Mouse (Mus musculus): Measurements from ENCODE around the gene Metrn. TPM values are rescaled to one million over a fixed set of nuclear protein-coding genes. Genes with fewer than 3 reads are reported as not detected.
A peak's percentile ranks its signal among the peaks of the same experiment; 100 is the strongest.

Metrn gene
- polyA plus RNA-seq, 1 experiment from 2014 or later, result 38.8 TPM

- DNase-seq (ENCODE audit: low spot score) (peak; percentile 90), ATAC-seq (ENCODE audit: insufficient read depth, low FRiP score, low TSS enrichment) (peak; percentile 89)
- Histone ChIP-seq H3K36me3 (ENCODE audit: control insufficient read depth, insufficient read depth, low read length) (no peaks in the 10 kb centered on the region), H3K4me3 (ENCODE audit: low read depth, low read length) (no peak overlapping the region), H3K27ac (ENCODE audit: low read depth, low read length) (peak overlapping the region; percentile 76), H3K27me3 (ENCODE audit: control insufficient read depth, insufficient read depth, low read length) (no peaks in the 10 kb centered on the region), H3K4me1 (ENCODE audit: control insufficient read depth, insufficient read depth, low read length) (peaks cover 11% of the 10 kb centered on the region), H3K9me3 (ENCODE audit: control insufficient read depth, low read length) (no peaks in the 10 kb centered on the region), H3K9ac (ENCODE audit: low read length) (peak overlapping the region; percentile 3; the same call in 1 of the 2 replicates), H3K4me2 (ENCODE audit: low read depth) (peak overlapping the region; percentile 14)
- WGBS, result 12% methylated on average over 10 of the region's 10 CpGs
Observed at GRCm38 (mm10) chr17:25802825-25803517, 6.0 kb upstream of the Metrn start.

- no peaks in the 10 kb centered on the region for H3K27me3 ChIP-seq (ENCODE audit: control insufficient read depth, insufficient read depth, low read length)
- 8% methylated on average over 6 of the region's 6 CpGs for WGBS
Observed at GRCm38 (mm10) chr17:25801029-25801428, 4.1 kb upstream of the Metrn start.

DNA sequence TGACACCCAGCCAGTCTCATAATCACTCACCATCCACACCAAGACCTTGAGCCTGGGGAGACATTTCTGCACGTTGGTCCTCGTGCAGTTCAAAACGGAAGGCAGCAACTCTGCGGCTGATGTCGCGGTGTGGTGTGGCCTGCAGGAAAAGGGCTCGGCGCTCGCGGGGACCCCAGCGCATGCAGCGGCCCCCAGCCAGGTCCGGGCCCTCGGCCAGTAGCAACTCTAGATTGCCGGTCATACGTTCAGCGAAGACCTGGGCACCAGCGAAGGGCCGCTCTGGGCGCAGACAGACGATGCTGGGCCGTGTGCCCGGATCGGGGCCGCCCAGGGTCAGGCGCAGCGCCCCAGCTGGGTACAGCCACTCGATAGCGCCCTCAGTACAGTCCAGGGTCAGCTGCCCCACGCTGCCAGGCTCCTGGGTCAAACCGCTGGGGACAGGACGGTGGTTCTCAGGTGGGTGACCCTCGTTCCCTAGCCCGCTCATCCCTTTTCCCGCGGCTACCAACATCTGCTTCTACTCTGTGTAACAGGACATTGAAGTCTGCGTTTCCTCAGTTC, 645 bp downstream of the Metrn start:
- peaks cover 43% of the 10 kb centered on the region for H3K4me1 ChIP-seq (ENCODE audit: control insufficient read depth, insufficient read depth, low read length)
- no peak for DNase-seq (ENCODE audit: low spot score)

More at GRCm38 (mm10) chr17:25801029-25801428, 4.1 kb upstream of the Metrn start:
- peaks cover 19% of the 10 kb centered on the region for H3K4me1 ChIP-seq (ENCODE audit: control insufficient read depth, insufficient read depth, low read length)
- no peaks in the 10 kb centered on the region for H3K36me3 ChIP-seq (ENCODE audit: control insufficient read depth, insufficient read depth, low read length)
- ATAC-seq (ENCODE audit: insufficient read depth, low FRiP score, low TSS enrichment), result no peak
- H3K9me3 ChIP-seq (ENCODE audit: control insufficient read depth, low read length), result no peaks in the 10 kb centered on the region
- no peak overlapping the region for H3K27ac ChIP-seq (ENCODE audit: low read depth, low read length)
- peak; percentile 74 for DNase-seq (ENCODE audit: low spot score)
- H3K4me3 ChIP-seq (ENCODE audit: low read depth, low read length), result no peak overlapping the region
- no peak overlapping the region for H3K9ac ChIP-seq (ENCODE audit: low read length)
- no peak overlapping the region for H3K4me2 ChIP-seq (ENCODE audit: low read depth)

DNA sequence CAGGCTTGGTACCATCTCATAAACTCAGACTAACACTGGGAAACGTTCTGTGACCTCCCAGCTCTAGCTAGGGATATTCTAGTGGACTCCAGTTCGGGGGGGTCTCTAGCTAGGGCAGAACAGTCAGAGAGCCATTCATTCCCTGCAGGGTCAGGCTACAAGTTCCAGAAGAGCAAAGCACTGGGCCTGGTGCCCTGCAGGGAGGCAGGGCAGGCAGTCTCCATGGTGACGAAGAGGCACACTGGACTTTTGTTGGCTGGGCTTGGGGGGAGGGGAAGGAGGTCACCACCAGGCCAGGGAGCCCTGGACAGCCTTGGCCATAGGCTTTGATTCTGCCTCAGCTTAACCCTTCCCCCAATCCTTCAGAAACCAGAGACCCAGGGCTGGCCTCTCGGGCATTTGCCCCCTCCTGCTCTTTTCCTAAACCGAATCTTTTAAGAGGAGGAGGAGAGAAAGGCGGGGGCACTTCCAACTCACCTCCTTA, 1.3 kb downstream of the Metrn start, which contains the start of gene AC134908.4:
Gene AC134908.4, minus strand, starts transcription at position 51 of the 484 bp plus-strand sequence.
- peak; percentile 79 for DNase-seq (ENCODE audit: low spot score)
- 0 out of 2 replicates have a peak, but pooled peaks cover 2% of the 10 kb centered on the region for H3K36me3 ChIP-seq (ENCODE audit: control insufficient read depth, insufficient read depth, low read length)
- no peaks in the 10 kb centered on the region for H3K27me3 ChIP-seq (ENCODE audit: control insufficient read depth, insufficient read depth, low read length)
- H3K4me2 ChIP-seq (ENCODE audit: low read depth), result peak within 1 kb of the TSS; percentile 96
- H3K4me1 ChIP-seq (ENCODE audit: control insufficient read depth, insufficient read depth, low read length), result peaks cover 45% of the 10 kb centered on the region
- peak within 1 kb of the TSS; percentile 83 for H3K4me3 ChIP-seq (ENCODE audit: low read depth, low read length)
- 0% methylated on average over 6 of the region's 6 CpGs for WGBS
- H3K9ac ChIP-seq (ENCODE audit: low read length), result peak within 1 kb of the TSS; percentile 84
- peak within 1 kb of the TSS; percentile 88 for H3K27ac ChIP-seq (ENCODE audit: low read depth, low read length)
- no peaks in the 10 kb centered on the region for H3K9me3 ChIP-seq (ENCODE audit: control insufficient read depth, low read length)
- 0 out of 2 replicates have a peak, but pooled peaks have one; percentile 35 for ATAC-seq (ENCODE audit: insufficient read depth, low FRiP score, low TSS enrichment)

More for the DNA sequence above, 645 bp downstream of the Metrn start:
- peak overlapping the region; percentile 88 for H3K27ac ChIP-seq (ENCODE audit: low read depth, low read length)
- H3K4me3 ChIP-seq (ENCODE audit: low read depth, low read length), result peak overlapping the region; percentile 83
- peak overlapping the region; percentile 84 for H3K9ac ChIP-seq (ENCODE audit: low read length)
- no peaks in the 10 kb centered on the region for H3K9me3 ChIP-seq (ENCODE audit: control insufficient read depth, low read length)
- H3K36me3 ChIP-seq (ENCODE audit: control insufficient read depth, insufficient read depth, low read length), result 0 out of 2 replicates have a peak, but pooled peaks cover 2% of the 10 kb centered on the region
- under 1% methylated on average over 37 of the region's 37 CpGs for WGBS
- H3K4me2 ChIP-seq (ENCODE audit: low read depth), result peak overlapping the region; percentile 96
- no peaks in the 10 kb centered on the region for H3K27me3 ChIP-seq (ENCODE audit: control insufficient read depth, insufficient read depth, low read length)
- ATAC-seq (ENCODE audit: insufficient read depth, low FRiP score, low TSS enrichment), result no peak

DNA sequence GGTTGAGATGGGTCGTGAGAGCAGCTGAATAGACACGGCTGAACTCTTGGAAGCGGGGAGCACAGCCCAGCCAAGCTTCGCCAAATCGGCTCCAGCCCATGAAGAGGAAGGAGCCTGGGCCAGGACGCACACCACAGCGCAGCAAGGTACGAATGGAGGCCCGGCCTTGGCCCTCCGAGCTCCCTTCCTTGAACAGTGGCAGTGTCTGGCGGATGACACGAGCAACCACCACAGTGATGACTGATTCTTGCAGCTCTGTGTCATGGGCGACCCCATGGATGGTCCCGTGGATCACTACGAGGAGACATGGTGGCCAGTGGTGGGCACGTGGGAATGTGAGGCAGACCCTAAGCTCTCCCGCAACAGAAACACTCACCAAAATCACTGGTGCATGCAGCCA, 1.9 kb downstream of the Metrn start:
- peak overlapping the region; percentile 83 for H3K4me3 ChIP-seq (ENCODE audit: low read depth, low read length)
- DNase-seq (ENCODE audit: low spot score) (no peak), ATAC-seq (ENCODE audit: insufficient read depth, low FRiP score, low TSS enrichment) (no peak)
- H3K4me1 ChIP-seq (ENCODE audit: control insufficient read depth, insufficient read depth, low read length), result peaks cover 45% of the 10 kb centered on the region
- WGBS, result 61% methylated on average over 17 of the region's 17 CpGs
- H3K9me3 ChIP-seq (ENCODE audit: control insufficient read depth, low read length), result no peaks in the 10 kb centered on the region
- H3K4me2 ChIP-seq (ENCODE audit: low read depth), result peak overlapping the region; percentile 96
- 0 out of 2 replicates have a peak, but pooled peaks cover 2% of the 10 kb centered on the region for H3K36me3 ChIP-seq (ENCODE audit: control insufficient read depth, insufficient read depth, low read length)
- H3K27ac ChIP-seq (ENCODE audit: low read depth, low read length), result peak overlapping the region; percentile 88
- no peaks in the 10 kb centered on the region for H3K27me3 ChIP-seq (ENCODE audit: control insufficient read depth, insufficient read depth, low read length)
- H3K9ac ChIP-seq (ENCODE audit: low read length), result peak overlapping the region; percentile 84

- 0 out of 2 replicates have a peak, but pooled peaks cover 2% of the 10 kb centered on the region for H3K36me3 ChIP-seq (ENCODE audit: control insufficient read depth, insufficient read depth, low read length)
- WGBS, result 46% methylated on average over 13 of the region's 13 CpGs
- peak overlapping the region; percentile 84 for H3K9ac ChIP-seq (ENCODE audit: low read length)
- H3K4me3 ChIP-seq (ENCODE audit: low read depth, low read length), result peak overlapping the region; percentile 83
- peak overlapping the region; percentile 88 for H3K27ac ChIP-seq (ENCODE audit: low read depth, low read length)
- DNase-seq (ENCODE audit: low spot score), result peak; percentile 68
- peak; percentile 60 for ATAC-seq (ENCODE audit: insufficient read depth, low FRiP score, low TSS enrichment)
- H3K4me1 ChIP-seq (ENCODE audit: control insufficient read depth, insufficient read depth, low read length), result peaks cover 45% of the 10 kb centered on the region
- H3K9me3 ChIP-seq (ENCODE audit: control insufficient read depth, low read length), result no peaks in the 10 kb centered on the region
- H3K4me2 ChIP-seq (ENCODE audit: low read depth), result peak overlapping the region; percentile 96
- no peaks in the 10 kb centered on the region for H3K27me3 ChIP-seq (ENCODE audit: control insufficient read depth, insufficient read depth, low read length)
Observed at GRCm38 (mm10) chr17:25794197-25794596, 2.7 kb downstream of the Metrn start.

DNA sequence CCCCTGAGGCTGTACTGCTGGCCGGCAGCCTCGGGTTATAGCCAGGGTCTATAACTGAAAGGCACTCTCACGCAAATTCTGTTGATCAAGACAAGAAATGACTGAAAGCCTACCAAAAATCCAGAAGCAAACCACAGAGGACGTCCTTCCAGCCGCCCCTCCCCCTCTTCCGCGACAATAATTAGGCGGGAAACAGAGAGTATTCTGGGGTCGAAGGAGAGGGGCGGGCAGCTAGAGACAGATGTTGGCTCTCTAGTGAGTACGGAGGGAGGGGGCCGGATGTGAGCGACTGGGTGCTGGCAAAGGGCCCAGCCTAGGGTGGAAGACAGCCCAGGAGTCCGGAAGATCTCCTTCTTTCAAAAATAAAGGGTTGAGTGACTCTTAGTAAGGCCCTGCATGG, 4.3 kb downstream of the Metrn start, which contains the start of gene Fam173a:
Gene Fam173a, minus strand, starts transcription at position 287 of the 400 bp plus-strand sequence.
- Histone ChIP-seq H3K27me3 (ENCODE audit: control insufficient read depth, insufficient read depth, low read length) (no peaks in the 10 kb centered on the region), H3K9me3 (ENCODE audit: control insufficient read depth, low read length) (no peaks in the 10 kb centered on the region), H3K27ac (ENCODE audit: low read depth, low read length) (peak within 1 kb of the TSS; percentile 88), H3K4me2 (ENCODE audit: low read depth) (peak within 1 kb of the TSS; percentile 96), H3K4me3 (ENCODE audit: low read depth, low read length) (peak within 1 kb of the TSS; percentile 83), H3K9ac (ENCODE audit: low read length) (peak within 1 kb of the TSS; percentile 84), H3K4me1 (ENCODE audit: control insufficient read depth, insufficient read depth, low read length) (peaks cover 44% of the 10 kb centered on the region), H3K36me3 (ENCODE audit: control insufficient read depth, insufficient read depth, low read length) (0 out of 2 replicates have a peak, but pooled peaks cover 2% of the 10 kb centered on the region)
- DNase-seq (ENCODE audit: low spot score) (peak; percentile 72), ATAC-seq (ENCODE audit: insufficient read depth, low FRiP score, low TSS enrichment) (no peak)
- under 1% methylated on average over 13 of the region's 14 CpGs for WGBS

DNA sequence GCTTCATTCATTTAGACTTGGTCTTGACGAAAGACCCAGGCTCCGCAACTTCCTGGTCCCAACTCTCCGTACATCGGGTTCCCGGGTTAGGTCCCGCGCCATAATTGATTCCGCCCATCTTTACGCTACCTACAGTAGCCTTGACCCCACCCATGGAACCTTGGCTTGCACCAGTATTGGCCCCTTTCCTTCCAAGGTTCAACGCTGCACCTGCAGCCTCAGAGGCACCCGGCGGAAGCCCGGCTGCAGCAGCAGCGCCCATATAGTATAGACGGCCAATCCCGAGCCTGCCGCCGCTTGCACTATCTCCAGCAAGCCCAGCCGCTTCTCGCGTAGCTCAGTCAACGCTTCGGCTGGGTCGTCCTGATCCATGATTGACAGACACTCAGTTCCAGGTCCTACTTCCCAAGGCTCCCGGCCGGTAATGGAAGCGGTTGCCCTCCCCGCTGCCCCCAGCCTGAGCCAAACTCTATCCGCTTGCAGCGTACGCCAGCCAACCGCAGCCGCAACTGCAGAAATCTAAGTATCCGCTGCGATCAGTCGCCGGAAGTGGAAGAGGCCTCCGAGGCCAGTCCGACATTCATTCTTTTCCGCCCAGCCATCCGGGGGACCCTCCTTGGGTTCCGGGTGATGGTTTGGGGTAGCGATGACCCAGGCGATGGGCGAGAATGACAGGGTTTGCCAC, 5.0 kb downstream of the Metrn start:
- ATAC-seq (ENCODE audit: insufficient read depth, low FRiP score, low TSS enrichment), result peak; percentile 29; the same call in 1 of the 2 replicates
- DNase-seq (ENCODE audit: low spot score), result peak; percentile 88
- H3K36me3 ChIP-seq (ENCODE audit: control insufficient read depth, insufficient read depth, low read length), result 0 out of 2 replicates have a peak, but pooled peaks cover 2% of the 10 kb centered on the region
- under 1% methylated on average over 45 of the region's 45 CpGs for WGBS
- no peaks in the 10 kb centered on the region for H3K9me3 ChIP-seq (ENCODE audit: control insufficient read depth, low read length)
- peak overlapping the region; percentile 56 for H3K4me3 ChIP-seq (ENCODE audit: low read depth, low read length)
- peak overlapping the region; percentile 75 for H3K9ac ChIP-seq (ENCODE audit: low read length)
- H3K4me2 ChIP-seq (ENCODE audit: low read depth), result peak overlapping the region; percentile 96
- peaks cover 40% of the 10 kb centered on the region for H3K4me1 ChIP-seq (ENCODE audit: control insufficient read depth, insufficient read depth, low read length)
- H3K27ac ChIP-seq (ENCODE audit: low read depth, low read length), result peak overlapping the region; percentile 88
- no peaks in the 10 kb centered on the region for H3K27me3 ChIP-seq (ENCODE audit: control insufficient read depth, insufficient read depth, low read length)
